Mouse (Mus musculus) forebrain, postnatal 0 days (tissue): ENCODE results near the gene Dcaf11. TPM values are rescaled to one million over a fixed set of nuclear protein-coding genes. Genes with fewer than 3 reads are reported as not detected.

ENCODE experiments used
- ATAC-seq: fragments of 200-750 bp; cut with Nextera tagmentation; 2 replicates; pipeline ENCODE4 v1.8.0; 2017; ENCODE audit warnings: mild to moderate bottlenecking, moderate library complexity
- DNase-seq: peaks from one replicate; pipeline ENCODE4 v3.0.0-alpha.2; 2015
- H3K27ac ChIP-seq: fragments of 300-500 bp; sonication (generic); 2 replicates; pipeline ENCODE4 v1.5.1; 2014; ENCODE audit warnings: low read depth, mild to moderate bottlenecking, antibody characterized with exemption, low read length, moderate library complexity, mixed read lengths
- H3K27me3 ChIP-seq: fragments of 300-500 bp; sonication (generic); 2 replicates; pipeline ENCODE4 v1.6.1; 2014; ENCODE audit warnings: mild to moderate bottlenecking, low read length, mixed read lengths; ENCODE audit not compliant: insufficient read depth
- H3K36me3 ChIP-seq: fragments of 300-500 bp; sonication (generic); 2 replicates; pipeline ENCODE4 v1.6.1; 2014; ENCODE audit warnings: mild to moderate bottlenecking, moderate library complexity; ENCODE audit not compliant: insufficient read depth
- H3K4me1 ChIP-seq: fragments of 300-500 bp; sonication (generic); 2 replicates; pipeline ENCODE4 v1.6.1; 2014; ENCODE audit warnings: antibody characterized with exemption; ENCODE audit not compliant: insufficient read depth
- H3K4me2 ChIP-seq: fragments of 300-500 bp; sonication (generic); 2 replicates; pipeline ENCODE4 v1.6.1; 2014; ENCODE audit warnings: low read depth, mild to moderate bottlenecking, moderate library complexity
- H3K4me3 ChIP-seq: fragments of 300-500 bp; sonication (generic); 2 replicates; pipeline ENCODE4 v1.5.1; 2014; ENCODE audit warnings: low read depth, low read length, mixed read lengths
- H3K9ac ChIP-seq: fragments of 300-500 bp; sonication (generic); 2 replicates; pipeline ENCODE4 v1.6.1; 2014; ENCODE audit warnings: mild to moderate bottlenecking
- H3K9me3 ChIP-seq: fragments of 300-500 bp; sonication (generic); 2 replicates; pipeline ENCODE4 v1.6.1; 2016; ENCODE audit warnings: low read length
- CTCF ChIP-seq: sonication (generic); IDR thresholded peaks from 2 replicates; pipeline ENCODE4 v1.5.1; 2016; ENCODE audit warnings: antibody characterized with exemption, control low read depth, low read depth
- WGBS: fragments of 180-500 bp; shearing (Covaris S2); extraction: QIAGEN DNeasy Blood & Tissue Kit; methylation state at CpG from one replicate; pipeline ENCODE4 v1.1.7; 2014; 5-methylcytosine and 5-hydroxymethylcytosine counted together
- polyA plus RNA-seq: library from polyadenylated mRNA; unstranded; fragments of >200 nt; fragmentation: Nextera tagmentation; extraction: Ambion mirVana; gene quantifications from 2 replicates; pipeline ENCODE4 v1.2.1, GENCODE M21; 2015
- total RNA-seq: library from RNA; depleted of rRNA; stranded (reverse); fragments of >200 nt; gene quantifications from 2 replicates; pipeline ENCODE4 v1.2.3, GENCODE M21; 2014

Gene Dcaf11
- total and polyA plus RNA-seq, 2 experiments from 2014 or later: 101 to 103 TPM

- WGBS: 93% methylated on average over 10 of the region's 10 CpGs
Measured at GRCm38 (mm10) chr14:55561860-55562259, 2.1 kb downstream of the Dcaf11 start.

GRCm38 (mm10) chr14:55563249-55563648 lies 3.4 kb downstream of the Dcaf11 start:
- H3K27ac ChIP-seq: no peak overlapping the region
- peaks cover 50% of the 10 kb centered on the region for H3K36me3 ChIP-seq
- no peaks in the 10 kb centered on the region for H3K9me3 ChIP-seq
- no peak for ATAC-seq
- no peaks in the 10 kb centered on the region for H3K27me3 ChIP-seq
- H3K9ac ChIP-seq: no peak overlapping the region
- no peak for TF ChIP-seq CTCF
- H3K4me3 ChIP-seq: no peak overlapping the region
- DNase-seq: no peak
- H3K4me1 ChIP-seq: peaks cover 9% of the 10 kb centered on the region
- H3K4me2 ChIP-seq: no peak overlapping the region
- WGBS: 93% methylated on average over 11 of the region's 11 CpGs

More at GRCm38 (mm10) chr14:55561860-55562259, 2.1 kb downstream of the Dcaf11 start:
- no peak overlapping the region for H3K9ac ChIP-seq
- H3K27me3 ChIP-seq: no peaks in the 10 kb centered on the region
- H3K36me3 ChIP-seq: peaks cover 36% of the 10 kb centered on the region
- peaks cover 9% of the 10 kb centered on the region for H3K4me1 ChIP-seq
- H3K4me2 ChIP-seq: peak overlapping the region; percentile 74; the same call in 1 of the 2 replicates
- H3K27ac ChIP-seq: no peak overlapping the region
- H3K4me3 ChIP-seq: no peak overlapping the region
- ATAC-seq (no peak), DNase-seq (no peak)
- no peaks in the 10 kb centered on the region for H3K9me3 ChIP-seq
- TF ChIP-seq CTCF: no peak

DNA sequence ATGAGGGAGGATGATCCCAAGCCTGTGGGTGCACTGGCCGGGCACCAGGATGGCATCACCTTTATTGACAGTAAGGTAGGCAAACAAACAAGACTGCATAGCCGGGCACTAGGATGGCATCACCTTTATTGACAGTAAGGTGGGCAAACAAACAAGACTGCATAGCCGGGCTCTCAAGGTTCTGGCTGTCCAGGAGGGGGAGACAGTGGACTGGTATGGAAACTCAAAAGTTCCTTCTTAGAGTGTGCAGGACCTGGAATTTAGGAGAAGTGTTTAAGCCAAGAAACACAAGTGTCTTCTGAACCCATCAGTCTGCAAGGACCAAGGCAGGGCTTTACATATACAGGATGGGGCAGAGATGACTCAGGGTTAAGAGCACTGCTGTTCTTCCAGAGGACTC lies 5.9 kb downstream of the Dcaf11 start:
- Histone ChIP-seq H3K9me3 (no peaks in the 10 kb centered on the region), H3K4me2 (no peak overlapping the region), H3K4me3 (no peak overlapping the region), H3K36me3 (peaks cover 68% of the 10 kb centered on the region), H3K9ac (no peak overlapping the region), H3K27me3 (no peaks in the 10 kb centered on the region), H3K27ac (no peak overlapping the region), H3K4me1 (peaks cover 9% of the 10 kb centered on the region)
- peak; percentile 19; the same call in 1 of the 2 replicates for TF ChIP-seq CTCF
- ATAC-seq: no peak
- no peak for DNase-seq
- 88% methylated on average over 3 of the region's 3 CpGs for WGBS

- Histone ChIP-seq H3K4me3 (no peak overlapping the region), H3K4me2 (no peak overlapping the region), H3K27me3 (no peaks in the 10 kb centered on the region), H3K9me3 (no peaks in the 10 kb centered on the region), H3K9ac (no peak overlapping the region), H3K4me1 (no peaks in the 10 kb centered on the region), H3K36me3 (peaks cover 68% of the 10 kb centered on the region), H3K27ac (no peak overlapping the region)
- TF ChIP-seq CTCF: no peak
- 90% methylated on average over 3 of the region's 3 CpGs for WGBS
- ATAC-seq (no peak), DNase-seq (no peak)
Measured at GRCm38 (mm10) chr14:55567496-55567895, 7.7 kb downstream of the Dcaf11 start.

- H3K4me1 ChIP-seq: no peaks in the 10 kb centered on the region
- TF ChIP-seq CTCF: no peak
- ATAC-seq: no peak
- no peak overlapping the region for H3K9ac ChIP-seq
- no peak overlapping the region for H3K4me3 ChIP-seq
- no peak overlapping the region for H3K4me2 ChIP-seq
- DNase-seq: no peak
- peaks cover 46% of the 10 kb centered on the region for H3K36me3 ChIP-seq
- no peaks in the 10 kb centered on the region for H3K27me3 ChIP-seq
- H3K9me3 ChIP-seq: no peaks in the 10 kb centered on the region
- no peak overlapping the region for H3K27ac ChIP-seq
- 93% methylated on average over 2 of the region's 2 CpGs for WGBS
Measured at GRCm38 (mm10) chr14:55570588-55570987, 10.8 kb downstream of the Dcaf11 start.

DNA sequence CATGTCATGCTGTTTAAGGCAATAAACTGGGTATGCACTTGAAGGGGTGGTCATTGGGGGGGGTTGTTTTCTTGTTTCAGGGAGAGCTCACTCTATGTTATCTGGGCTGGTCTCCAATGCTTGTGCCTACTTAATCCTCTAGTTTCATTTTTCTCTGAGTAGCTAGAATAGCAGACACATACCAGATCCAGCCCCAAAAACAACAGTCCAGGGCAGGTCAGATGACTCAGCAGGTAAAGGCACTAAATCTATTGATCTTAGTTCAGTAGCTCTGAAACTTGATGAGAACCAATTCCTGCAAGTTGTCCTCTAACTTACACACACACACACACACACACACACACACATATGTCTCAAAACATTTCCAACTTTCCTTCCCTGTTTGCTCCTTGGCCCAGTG lies 12.0 kb downstream of the Dcaf11 start:
- TF ChIP-seq CTCF: no peak
- DNase-seq: no peak
- Histone ChIP-seq H3K9ac (no peak overlapping the region), H3K4me3 (no peak overlapping the region), H3K9me3 (no peaks in the 10 kb centered on the region), H3K4me1 (no peaks in the 10 kb centered on the region), H3K36me3 (peaks cover 34% of the 10 kb centered on the region), H3K27me3 (no peaks in the 10 kb centered on the region), H3K27ac (no peak overlapping the region), H3K4me2 (no peak overlapping the region)
- ATAC-seq: no peak

- no peak for DNase-seq
- Histone ChIP-seq H3K27ac (no peak within 1 kb of the TSS), H3K4me2 (no peak within 1 kb of the TSS), H3K9me3 (no peaks in the 10 kb centered on the region), H3K4me3 (no peak within 1 kb of the TSS), H3K9ac (no peak within 1 kb of the TSS), H3K36me3 (peaks cover 6% of the 10 kb centered on the region; the same call in 1 of the 2 replicates), H3K4me1 (no peaks in the 10 kb centered on the region; the same call in 1 of the 2 replicates), H3K27me3 (no peaks in the 10 kb centered on the region)
- no peak for TF ChIP-seq CTCF
- 81% methylated on average over 8 of the region's 8 CpGs for WGBS
- no peak for ATAC-seq
Measured at GRCm38 (mm10) chr14:55575302-55575701, 15.5 kb downstream of the Dcaf11 start, which contains the start of gene Fitm1. Fitm1 (plus strand) TSS chr14:55575617.

DNA sequence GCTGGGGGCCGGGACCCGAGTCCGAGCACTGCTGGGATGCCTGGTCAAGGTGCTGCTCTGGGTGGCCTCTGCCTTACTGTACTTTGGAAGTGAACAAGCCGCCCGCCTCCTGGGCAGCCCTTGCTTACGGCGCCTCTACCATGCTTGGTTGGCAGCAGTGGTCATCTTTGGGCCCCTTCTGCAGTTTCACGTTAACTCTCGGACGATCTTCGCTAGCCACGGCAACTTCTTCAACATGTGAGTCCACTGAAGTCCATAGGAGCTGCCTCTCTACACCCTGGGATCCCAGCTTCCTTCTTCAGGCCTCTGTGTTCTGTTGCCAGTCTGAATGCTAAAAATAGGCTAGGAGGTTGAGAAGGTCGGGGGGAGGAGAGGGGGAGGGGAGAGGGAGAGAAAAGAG lies 15.9 kb downstream of the Dcaf11 start:
- TF ChIP-seq CTCF: no peak
- Histone ChIP-seq H3K27me3 (no peaks in the 10 kb centered on the region), H3K4me2 (no peak overlapping the region), H3K4me3 (no peak overlapping the region), H3K27ac (no peak overlapping the region), H3K36me3 (peaks cover 10% of the 10 kb centered on the region; the same call in 1 of the 2 replicates), H3K9me3 (no peaks in the 10 kb centered on the region), H3K4me1 (no peaks in the 10 kb centered on the region; the same call in 1 of the 2 replicates), H3K9ac (no peak overlapping the region)
- DNase-seq: no peak
- 81% methylated on average over 13 of the region's 13 CpGs for WGBS
- no peak for ATAC-seq
